Mouse (Mus musculus) kidney, adult 2 months (tissue): Measurements from ENCODE around the gene Tulp4.
"Not testable (repeated sequence)": the region's sequence is repeated elsewhere in the genome, so short reads cannot be mapped to it uniquely, and the experiment has no call there.

Experiments used
- CTCF ChIP-seq: fragments of 200-500 bp; conservative IDR thresholded peaks from 2 replicates; pipeline ENCODE4 v1.5.1; 2011; ENCODE audit warnings: low read depth, mild to moderate bottlenecking, control low read depth, low read length, moderate library complexity, mixed read lengths; ENCODE audit not compliant: insufficient read depth, insufficient read length
- POLR2A ChIP-seq: fragments of 200-500 bp; IDR thresholded peaks from one replicate; pipeline ENCODE4 v1.6.1; 2011; ENCODE audit warnings: low read depth, low read length, control low read depth

- not testable (repeated sequence) for TF ChIP-seq CTCF, POLR2A
Observed at GRCm38 (mm10) chr17:6279205-6279604, 173.0 kb downstream of the Tulp4 start.
